Mouse (Mus musculus): ENCODE results near the gene Zfp677.
"Not testable (repeated sequence)": the region's sequence is repeated elsewhere in the genome, so short reads cannot be mapped to it uniquely, and the experiment has no call there.

Zfp677 gene

DNA sequence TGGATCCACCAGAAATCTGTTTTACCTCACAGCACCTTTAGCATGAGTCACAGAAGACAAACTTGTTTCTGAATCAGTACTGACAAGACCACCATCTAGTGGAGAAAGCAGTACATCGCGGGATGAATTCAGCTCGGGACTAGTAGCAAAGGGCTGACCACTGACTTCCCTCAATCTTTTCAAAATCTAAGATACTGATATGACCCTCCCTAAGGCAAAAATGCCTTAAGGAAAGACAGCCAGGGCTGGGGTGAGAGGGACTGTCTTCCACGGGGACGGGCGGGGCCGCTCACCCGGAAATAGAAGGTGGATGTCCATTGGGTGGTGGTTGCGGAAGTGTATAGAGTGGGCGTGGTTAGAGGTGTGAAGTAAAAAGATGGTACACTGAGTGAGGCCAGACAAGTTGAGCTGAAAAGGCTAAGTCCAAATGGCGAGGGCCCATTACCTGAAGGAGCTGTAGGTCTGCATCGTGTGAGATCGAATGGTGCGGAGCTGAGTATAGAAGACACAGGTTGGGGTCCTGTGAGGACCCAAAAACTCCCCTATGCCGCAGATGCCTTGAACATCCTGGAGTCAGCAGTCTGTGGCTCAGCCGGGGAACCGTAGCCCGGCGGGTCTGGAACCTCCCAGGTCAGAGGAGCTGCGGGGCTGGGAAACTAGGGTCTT lies at the start of gene Zfp677:
Gene Zfp677 (plus strand): TSS at position 358 of the 666 bp plus-strand sequence.
- DNase-seq: peak; percentile 77 to 79

DNA sequence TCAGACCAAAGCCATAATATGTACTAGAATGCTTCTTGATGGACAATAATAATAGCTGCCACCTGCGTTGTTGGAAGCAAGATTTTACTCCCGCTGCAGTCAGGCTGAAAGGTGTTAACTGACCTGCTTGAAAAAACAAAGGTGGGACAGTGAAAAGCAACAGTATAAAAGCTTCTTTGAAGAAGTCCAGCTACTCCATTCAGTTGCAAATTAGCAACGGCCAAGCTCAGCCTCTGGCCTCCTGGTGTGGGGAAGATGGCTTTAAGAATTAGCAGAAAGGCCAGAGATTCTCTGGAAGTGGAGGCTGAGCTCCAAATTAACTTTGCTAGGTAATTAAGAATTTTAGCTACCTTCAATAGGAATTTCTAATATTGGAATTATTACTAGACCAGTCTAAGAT lies 15.5 kb upstream of the Zfp677 start:
- not testable (repeated sequence) for DNase-seq

DNA sequence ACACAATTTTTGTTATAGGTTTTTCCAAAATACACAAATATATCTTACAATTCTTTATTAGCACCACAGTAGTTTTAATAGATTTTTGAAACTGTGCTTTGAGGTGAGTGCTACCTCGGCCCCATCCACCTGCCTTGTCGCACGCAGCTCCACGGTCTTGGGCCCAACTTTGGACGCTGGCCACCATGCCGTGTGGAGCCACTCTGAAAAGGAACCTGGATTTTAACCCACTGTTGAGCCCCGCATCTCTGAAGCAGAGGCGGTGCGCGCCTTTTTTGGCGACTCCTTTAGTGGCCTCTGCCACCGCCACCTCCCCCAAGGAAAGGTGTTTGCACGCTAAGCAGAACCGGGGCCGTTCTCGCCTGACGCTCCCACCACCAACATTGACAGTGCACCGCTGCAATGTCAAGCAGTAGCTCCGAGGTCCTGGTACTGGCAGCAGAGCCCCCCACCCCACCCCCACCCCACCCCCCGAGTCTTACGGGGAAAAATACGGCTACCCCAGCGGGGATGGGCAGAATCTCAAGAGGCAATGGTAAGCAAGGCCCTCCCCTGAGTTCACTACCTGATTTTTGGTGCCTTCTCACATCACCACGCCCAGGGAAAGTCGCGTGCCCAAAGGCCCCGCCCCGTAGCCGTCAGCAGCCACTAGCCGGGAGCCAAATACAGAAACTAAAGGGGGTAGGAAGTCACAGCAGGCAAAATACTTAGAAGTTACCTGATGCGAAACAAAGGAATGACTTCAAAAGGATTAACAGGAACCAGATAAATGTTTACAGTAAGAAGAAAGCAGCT lies 13.4 kb upstream of the Zfp677 start:
- peak; percentile 46 to 50 for DNase-seq

GRCm38 (mm10) chr17:21375311-21375710 lies 8.2 kb upstream of the Zfp677 start:
- DNase-seq: no peak

DNA sequence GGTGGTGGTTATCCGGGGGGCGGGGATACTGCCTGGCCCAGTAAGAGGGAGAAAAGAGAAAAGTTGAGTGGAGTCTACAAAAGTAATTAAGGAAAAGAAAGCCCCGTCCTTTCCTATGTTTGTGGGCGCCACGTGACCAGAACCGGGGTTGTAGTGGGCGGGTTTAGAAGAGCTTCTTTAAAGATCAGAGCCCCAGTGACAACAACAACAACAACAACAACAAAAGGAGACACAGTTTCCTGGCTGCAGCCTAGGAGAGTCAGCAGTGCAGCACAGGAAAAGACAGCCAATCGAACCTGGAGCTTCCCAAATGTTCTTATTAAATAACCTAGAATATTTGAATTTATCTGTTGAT lies 486 bp downstream of the Zfp677 start:
- peak in 1 of 2 experiments; percentile 22 for DNase-seq

- DNase-seq: peak; percentile 79 to 88
Observed at GRCm38 (mm10) chr17:21422664-21423599, 39.4 kb downstream of the Zfp677 start, which contains the start of gene Zfp54. Gene Zfp54 (plus strand): TSS chr17:21423227.

DNA sequence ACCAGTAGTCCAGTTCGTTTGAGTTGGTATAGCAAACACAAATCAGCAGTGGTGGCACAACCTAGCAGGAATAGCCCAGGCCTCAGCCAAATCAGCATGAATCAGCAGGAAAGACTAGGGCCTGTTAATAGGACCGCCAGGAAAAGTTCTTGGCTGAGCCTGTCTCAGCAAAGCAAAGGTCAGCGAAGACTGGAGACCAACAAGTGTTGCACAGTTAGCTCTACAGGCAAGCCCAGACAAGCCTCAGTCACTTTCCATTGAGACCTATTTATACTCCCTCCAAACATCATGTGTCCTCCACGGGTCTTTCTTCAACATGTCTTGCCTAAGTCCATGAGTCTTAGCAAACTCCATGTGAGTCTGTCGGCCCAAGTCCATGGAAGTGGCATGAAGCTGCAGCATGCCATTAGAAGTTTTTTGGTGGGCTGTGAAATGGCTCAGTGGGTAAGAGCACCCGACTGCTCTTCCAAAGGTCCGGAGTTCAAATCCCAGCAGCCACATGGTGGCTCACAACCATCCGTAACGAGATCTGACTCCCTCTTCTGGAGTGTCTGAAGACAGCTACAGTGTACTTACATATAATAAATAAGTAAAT lies 55.4 kb downstream of the Zfp677 start:
- peak in 1 of 2 experiments; percentile 8 for DNase-seq
